Mouse (Mus musculus): ENCODE measurements around the gene Ankrd37.

DNA sequence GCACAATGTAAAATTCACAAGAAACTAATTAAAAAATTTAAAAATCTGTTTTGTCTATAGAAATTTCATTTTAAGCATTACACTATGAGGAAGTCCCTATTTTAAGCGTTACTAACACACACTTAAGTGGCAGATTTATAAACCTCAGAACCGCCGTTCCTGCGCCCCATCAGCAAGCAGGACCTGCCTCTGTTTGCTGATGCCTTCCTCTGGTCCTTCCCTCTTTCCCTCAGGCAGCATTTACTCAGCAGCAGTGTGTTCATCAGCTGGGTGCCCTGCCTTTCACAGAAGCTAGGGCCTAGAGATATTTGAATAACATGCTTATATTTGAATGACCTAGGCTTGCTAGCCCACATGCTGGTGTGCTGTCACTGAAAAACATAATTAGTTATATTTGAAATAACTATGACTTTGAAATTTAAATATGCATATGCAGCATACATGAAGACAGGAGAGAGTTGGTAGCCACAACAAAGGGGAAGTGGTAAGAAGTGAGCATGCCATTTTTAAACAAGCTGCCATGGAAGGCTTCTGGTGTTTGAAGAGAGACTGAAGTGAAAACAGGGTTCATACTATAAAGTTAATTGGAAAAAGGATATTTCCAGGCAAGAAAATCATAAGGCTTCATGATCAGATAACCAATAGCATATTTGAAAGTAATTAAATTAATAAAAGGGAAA is 14.7 kb downstream of the Ankrd37 start:
- no peak for TF ChIP-seq CTCF (IDR thresholded peaks at IDR 0.05)
- no peak for TF ChIP-seq EP300 (IDR thresholded peaks at IDR 0.05)
